Mouse (Mus musculus): ENCODE measurements at regions not wholly inside any gene's neighbourhood (a gene's known extent, or its start where the extent isn't known, plus 50 kb on each side); places are given as distances from the start of the nearest gene placed in this dataset.

- no peak for DNase-seq
Measured at GRCm38 (mm10) chr17:85932360-85933132, 212.4 kb downstream of the Srbd1 start.

- DNase-seq: no peak
Measured at GRCm38 (mm10) chr17:85931955-85932354, 213.0 kb downstream of the Srbd1 start.

GRCm38 (mm10) chr17:85930789-85931188, 214.2 kb downstream of the Srbd1 start:
- DNase-seq: no peak

GRCm38 (mm10) chr17:85930331-85930730, 214.6 kb downstream of the Srbd1 start:
- DNase-seq: no peak

- DNase-seq: no peak
Measured at GRCm38 (mm10) chr17:85929699-85930286, 215.2 kb downstream of the Srbd1 start.

- no peak for DNase-seq
Measured at GRCm38 (mm10) chr17:85928543-85928942, 216.4 kb downstream of the Srbd1 start.

- DNase-seq: peak; percentile 22 to 23
Measured at GRCm38 (mm10) chr17:85927261-85927660, 217.7 kb downstream of the Srbd1 start.

- DNase-seq: no peak
Measured at GRCm38 (mm10) chr17:85926044-85926443, 218.9 kb downstream of the Srbd1 start.

- DNase-seq: peak; percentile 31 to 42
Measured at GRCm38 (mm10) chr17:85921219-85921673, 223.7 kb downstream of the Srbd1 start.

- no peak for DNase-seq
Measured at GRCm38 (mm10) chr17:85919868-85920267, 225.1 kb downstream of the Srbd1 start.

GRCm38 (mm10) chr17:85915870-85916269, 227.8 kb upstream of the Six2 start:
- DNase-seq: no peak

- DNase-seq: no peak
Measured at GRCm38 (mm10) chr17:85914062-85914461, 226.0 kb upstream of the Six2 start.

GRCm38 (mm10) chr17:85908709-85909108, 220.6 kb upstream of the Six2 start:
- no peak for DNase-seq

- no peak for DNase-seq
Measured at GRCm38 (mm10) chr17:85906597-85907187, 218.6 kb upstream of the Six2 start.

- DNase-seq: no peak
Measured at GRCm38 (mm10) chr17:85902575-85902974, 214.5 kb upstream of the Six2 start.

GRCm38 (mm10) chr17:85899096-85899495, 211.0 kb upstream of the Six2 start:
- no peak for DNase-seq

- no peak for DNase-seq
Measured at GRCm38 (mm10) chr17:85895978-85896377, 207.9 kb upstream of the Six2 start.

- DNase-seq: no peak
Measured at GRCm38 (mm10) chr17:85891243-85891642, 203.2 kb upstream of the Six2 start.

- DNase-seq: no peak
Measured at GRCm38 (mm10) chr17:85889746-85890532, 201.9 kb upstream of the Six2 start.

GRCm38 (mm10) chr17:85888568-85889398, 200.7 kb upstream of the Six2 start:
- DNase-seq: no peak

GRCm38 (mm10) chr17:85886675-85887074, 198.6 kb upstream of the Six2 start:
- DNase-seq: no peak

- DNase-seq: no peak
Measured at GRCm38 (mm10) chr17:85886237-85886636, 198.2 kb upstream of the Six2 start.

Measured in cerebellum, postnatal 14 days (tissue).